Comparison of ENCODE assay signal across 23 mouse cellular contexts in genomic region chr8:110319586-110319985, GRCm38 (mm10). TPM values are rescaled to one million over a fixed set of nuclear protein-coding genes. Genes with fewer than 3 reads are reported as not detected.
DNase-seq lines count a peak whose midpoint lies in the region; ATAC-seq lines count a peak whose summit lies in the region.
"Had no signal": no experiment of that assay in that cellular context is flagged by ENCODE, and none has a peak within 500 bp of the region (broad histone marks: within the 10 kb centered on the region; RNA-seq: fewer than 3 reads in every experiment).

No protein-coding gene starts in this region.

- no peak overlapping the region for H3K4me2 ChIP-seq in forebrain, embryonic 14.5 days (ENCODE audit: low read length)
- H3K4me2 ChIP-seq in forebrain, embryonic 12.5 days, result no peak overlapping the region
- H3K4me2 ChIP-seq in liver, embryonic 12.5 days, result no peak overlapping the region
- H3K4me2 ChIP-seq: embryonic facial prominence, embryonic 15.5 days; heart, embryonic 12.5 days; kidney, embryonic 15.5 days; limb, embryonic 15.5 days had no signal

- H3K9me3 ChIP-seq in forebrain, embryonic 14.5 days (replicated peaks; ENCODE audit: control insufficient read depth, low read length), result no peaks in the 10 kb centered on the region
- H3K9me3 ChIP-seq in forebrain, embryonic 12.5 days, result no peaks in the 10 kb centered on the region
- no peaks in the 10 kb centered on the region for H3K9me3 ChIP-seq in liver, embryonic 12.5 days (replicated peaks)
- H3K9me3 ChIP-seq: embryonic facial prominence, embryonic 15.5 days; heart, embryonic 12.5 days; kidney, embryonic 15.5 days; limb, embryonic 15.5 days had no signal

- 67% methylated on average over 4 of the region's 4 CpGs for WGBS in forebrain, embryonic 14.5 days
- 75% methylated on average over 4 of the region's 4 CpGs for WGBS in forebrain, embryonic 12.5 days
- WGBS in liver, embryonic 12.5 days (ENCODE audit: insufficient replicate concordance), result 57% methylated on average over 4 of the region's 4 CpGs

- no peak for ATAC-seq in forebrain, embryonic 14.5 days
- no peak for ATAC-seq in forebrain, embryonic 12.5 days (ENCODE audit: low FRiP score)
- no peak for ATAC-seq in liver, embryonic 12.5 days
- ATAC-seq: CD4-positive, CD25-positive, alpha-beta regulatory T cell, adult 4 months; hindbrain, embryonic 16.5 days; intestine, postnatal 0 days had no signal

- H3K9ac ChIP-seq in forebrain, embryonic 14.5 days (ENCODE audit: low read length), result no peak overlapping the region
- no peak overlapping the region for H3K9ac ChIP-seq in forebrain, embryonic 12.5 days
- no peak overlapping the region for H3K9ac ChIP-seq in liver, embryonic 12.5 days
- H3K9ac ChIP-seq: embryonic facial prominence, embryonic 15.5 days; heart, embryonic 12.5 days; kidney, embryonic 15.5 days; limb, embryonic 15.5 days had no signal

- H3K36me3 ChIP-seq in forebrain, embryonic 14.5 days (ENCODE audit: control insufficient read depth, insufficient read depth, low read length), result no peaks in the 10 kb centered on the region
- H3K36me3 ChIP-seq in forebrain, embryonic 12.5 days (replicated peaks), result no peaks in the 10 kb centered on the region
- no peaks in the 10 kb centered on the region for H3K36me3 ChIP-seq in liver, embryonic 12.5 days
- H3K36me3 ChIP-seq: embryonic facial prominence, embryonic 15.5 days; heart, embryonic 12.5 days; kidney, embryonic 15.5 days; limb, embryonic 15.5 days had no signal

- no peaks in the 10 kb centered on the region for H3K4me1 ChIP-seq in forebrain, embryonic 14.5 days (ENCODE audit: control insufficient read depth, insufficient read depth, low read length)
- 0 out of 2 replicates have a peak, but pooled peaks cover 4% of the 10 kb centered on the region for H3K4me1 ChIP-seq in forebrain, embryonic 12.5 days
- no peaks in the 10 kb centered on the region for H3K4me1 ChIP-seq in liver, embryonic 12.5 days
- H3K4me1 ChIP-seq: embryonic facial prominence, embryonic 15.5 days; heart, embryonic 12.5 days; kidney, embryonic 15.5 days had no signal

- H3K4me3 ChIP-seq in forebrain, embryonic 14.5 days (ENCODE audit: low read depth, low read length), result no peak overlapping the region
- H3K4me3 ChIP-seq in forebrain, embryonic 12.5 days (replicated peaks), result no peak overlapping the region
- H3K4me3 ChIP-seq in liver, embryonic 12.5 days, result no peak overlapping the region
- H3K4me3 ChIP-seq: embryonic facial prominence, embryonic 15.5 days; heart, embryonic 12.5 days; kidney, embryonic 15.5 days; limb, embryonic 15.5 days had no signal

- no peaks in the 10 kb centered on the region for H3K27me3 ChIP-seq in forebrain, embryonic 14.5 days (replicated peaks; ENCODE audit: control insufficient read depth, insufficient read depth, low read length)
- no peaks in the 10 kb centered on the region; the same call in 1 of the 2 replicates for H3K27me3 ChIP-seq in forebrain, embryonic 12.5 days
- no peaks in the 10 kb centered on the region for H3K27me3 ChIP-seq in liver, embryonic 12.5 days (replicated peaks)
- H3K27me3 ChIP-seq: embryonic facial prominence, embryonic 15.5 days; kidney, embryonic 15.5 days; limb, embryonic 15.5 days had no signal

- H3K27ac ChIP-seq in forebrain, embryonic 14.5 days (ENCODE audit: low read depth, low read length), result no peak overlapping the region
- H3K27ac ChIP-seq in forebrain, embryonic 12.5 days, result no peak overlapping the region
- no peak overlapping the region for H3K27ac ChIP-seq in liver, embryonic 12.5 days
- H3K27ac ChIP-seq: embryonic facial prominence, embryonic 15.5 days; kidney, embryonic 15.5 days; limb, embryonic 15.5 days had no signal

- DNase-seq in forebrain, embryonic 14.5 days (ENCODE audit: low spot score), result peak; percentile 43
- peak; percentile 6 for DNase-seq in lung, postnatal 10 days
- DNase-seq in lung, postnatal 25 days (ENCODE audit: low spot score), result no peak
- DNase-seq in cerebellum, adult 11-12 months, result peak; percentile 56
- peak; percentile 10 to 42 for DNase-seq in cerebellum, postnatal 14 days
- no peak for DNase-seq in adrenal gland, postnatal 4 days (ENCODE audit: low spot score in 2 of 2)
- DNase-seq: adrenal gland, postnatal 36 days; gastrocnemius, postnatal 10 days; heart, adult 11 months; heart, postnatal 14 days; kidney, postnatal 4 days; right cerebral cortex, postnatal 14 days; spleen, adult 18-20 months had no signal

RNA-seq across cellular contexts. Expression of gene Hydin, which starts 52.8 kb away (rescaled TPM):
- 0.13 and 0.38 TPM in 2 replicates for polyA plus RNA-seq in forebrain, embryonic 14.5 days (2014; fragmentation: Nextera tagmentation; extraction: Ambion mirVana)
- 0.19 and 0.47 TPM in 2 replicates for polyA plus RNA-seq in forebrain, embryonic 12.5 days (2016; fragmentation: Nextera tagmentation; extraction: Ambion mirVana)
- 0.04 and 0.06 TPM in 2 replicates for polyA plus RNA-seq in liver, embryonic 12.5 days (2016; fragmentation: Nextera tagmentation; extraction: Ambion mirVana)
- total RNA-seq in adrenal gland, postnatal 4 days (2021), result under 1 TPM; 0.08 to 0.20 TPM
- total RNA-seq: monocyte, adult 5-6 weeks had no signal

Comparison
In these comparisons a context has a peak if more than half of its experiments do, and no peak if none do; other contexts are left out.
1. DNase-seq: peak in forebrain, embryonic 14.5 days (single experiment), lung, postnatal 10 days (single experiment), cerebellum, adult 11-12 months (single experiment) and cerebellum, postnatal 14 days (2 of 2); none in lung, postnatal 25 days (single experiment) and adrenal gland, postnatal 4 days (0 of 2).